Mouse (Mus musculus): ENCODE results near the gene Tgm4. TPM values are rescaled to one million over a fixed set of nuclear protein-coding genes. Genes with fewer than 3 reads are reported as not detected.

Tgm4 gene
- polyA plus RNA-seq (2012; rRNA removed) = 0.20 and 0.26 TPM in 2 replicates

DNA sequence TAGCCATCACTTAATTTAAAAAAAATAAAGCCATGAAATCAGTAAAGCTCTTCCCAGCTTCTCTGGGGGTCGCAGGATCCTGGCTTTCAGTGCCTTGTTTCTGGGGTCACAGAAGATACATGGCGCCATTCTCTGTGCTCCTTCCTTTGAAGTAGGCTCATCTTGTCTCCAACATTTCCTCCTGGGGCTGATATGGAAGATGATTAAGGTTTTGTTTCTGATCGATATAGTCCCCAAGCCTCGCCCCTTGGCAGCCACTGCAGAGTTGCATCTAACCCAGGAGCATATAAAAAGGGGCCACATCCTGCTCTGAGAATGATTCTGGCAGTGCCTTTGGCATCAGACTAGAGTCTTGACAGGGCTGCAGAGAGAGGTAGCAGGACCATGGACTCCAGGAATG lies at the start of gene Tgm4:
Tgm4 (plus strand) TSS at position 301 of the 400 bp plus-strand sequence.

DNA sequence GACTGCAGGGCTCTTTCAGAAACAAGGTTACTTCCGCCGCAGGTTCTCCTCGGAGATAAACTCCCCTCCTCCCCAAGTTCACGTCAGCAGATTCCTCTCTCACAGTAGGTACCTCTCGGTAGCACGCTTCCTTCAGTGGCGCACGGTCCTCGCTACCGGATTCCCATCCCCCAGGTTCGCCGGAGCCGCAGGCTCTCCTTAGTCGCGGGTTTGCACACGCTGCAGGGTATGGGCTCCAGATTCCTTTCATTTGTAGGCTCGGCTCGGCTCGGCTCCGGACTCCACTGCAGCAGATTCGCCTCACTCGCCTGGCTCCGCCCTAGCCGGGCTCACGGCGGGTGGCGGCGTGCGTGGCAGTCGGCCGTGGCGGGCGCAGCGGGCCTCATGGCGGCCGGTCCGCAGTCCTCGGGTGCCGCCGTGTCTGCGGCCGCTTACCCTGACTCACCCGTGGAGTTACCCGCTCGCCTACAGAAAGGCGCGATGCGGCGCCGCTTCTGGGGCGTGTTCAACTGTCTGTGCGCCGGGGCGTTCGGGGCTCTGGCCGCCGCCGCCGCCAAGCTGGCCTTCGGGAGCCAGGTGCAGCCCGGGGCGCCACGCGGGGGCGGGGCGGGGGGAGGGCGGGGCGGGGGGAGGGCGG lies 13.4 kb upstream of the Tgm4 start, which contains the start of gene Tmem42:
Tmem42 (plus strand) TSS at position 332 of the 637 bp plus-strand sequence.

DNA sequence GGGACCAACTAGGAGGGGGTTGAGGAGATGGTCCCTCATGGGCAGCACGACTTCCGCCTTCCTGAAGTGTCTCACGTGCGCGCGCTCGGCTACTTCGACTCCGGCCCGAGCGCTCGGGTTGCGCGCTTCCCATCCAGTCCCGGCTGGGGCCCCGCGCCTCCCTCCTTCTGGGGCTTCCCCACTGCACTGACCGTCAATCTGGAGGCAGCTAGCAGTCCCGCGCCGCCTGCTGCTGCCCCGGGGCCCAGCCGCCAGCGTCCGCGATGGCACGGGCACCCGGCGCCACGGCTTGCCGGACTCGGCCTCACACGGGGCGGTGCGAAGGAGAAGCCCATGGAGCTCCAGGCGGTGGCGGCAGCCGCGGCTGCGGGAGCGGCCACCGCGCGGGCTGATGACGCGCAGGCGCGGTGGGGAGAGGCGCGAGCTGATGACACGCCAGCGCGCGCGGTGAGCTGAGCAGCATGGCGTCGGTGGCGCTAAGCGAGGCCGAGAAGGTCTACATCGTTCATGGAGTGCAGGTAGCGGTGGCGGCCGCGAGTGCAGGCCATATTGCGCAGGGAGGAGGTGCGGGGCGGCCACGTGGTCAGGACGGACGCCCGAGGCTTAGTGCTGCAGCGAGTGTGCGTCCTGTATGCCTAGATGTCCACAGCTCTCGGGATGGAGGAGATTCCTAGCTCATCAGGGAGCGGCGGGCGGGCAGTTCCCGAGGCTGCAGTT lies 78.4 kb downstream of the Tgm4 start, which contains the start of the genes Zdhhc3 and Exosc7:
Zdhhc3 (minus strand) TSS at position 401 of the 717 bp plus-strand sequence.
Exosc7 (plus strand) TSS at position 411 of the 717 bp plus-strand sequence.

Other genes with a start within 250 kb of the Tgm4 start
- gene Tcaim, start 229.2 kb upstream of the Tgm4 start, polyA plus RNA-seq (2012; rRNA removed) = 2.9 and 5.4 TPM in 2 replicates
- gene Gm35549, start 190.7 kb upstream of the Tgm4 start, polyA plus RNA-seq (2012; rRNA removed) = not detected in 2 replicates
- 103 and 144 TPM in 2 replicates for gene Zfp445, start 168.7 kb upstream of the Tgm4 start, polyA plus RNA-seq (2012; rRNA removed)
- gene Zkscan7, start 149.0 kb upstream of the Tgm4 start, polyA plus RNA-seq (2012; rRNA removed) = 7.9 and 9.0 TPM in 2 replicates
- 21.0 and 22.5 TPM in 2 replicates for gene Zfp105, start 111.7 kb upstream of the Tgm4 start, polyA plus RNA-seq (2012; rRNA removed)
- gene 1110059G10Rik, start 83.7 kb upstream of the Tgm4 start, polyA plus RNA-seq (2012; rRNA removed) = 7.6 and 19.4 TPM in 2 replicates
- gene Kif15, start 83.7 kb upstream of the Tgm4 start, polyA plus RNA-seq (2012; rRNA removed) = 78.3 and 108 TPM in 2 replicates
- gene Tmem42, start 13.4 kb upstream of the Tgm4 start, polyA plus RNA-seq (2012; rRNA removed) = 8.0 and 12.5 TPM in 2 replicates
- 42.7 and 65.2 TPM in 2 replicates for gene Zdhhc3, start 78.5 kb downstream of the Tgm4 start, polyA plus RNA-seq (2012; rRNA removed)
- gene Exosc7, start 78.5 kb downstream of the Tgm4 start, polyA plus RNA-seq (2012; rRNA removed) = 113 and 177 TPM in 2 replicates
- 0.73 and 1.0 TPM in 2 replicates for gene Clec3b, start 116.2 kb downstream of the Tgm4 start, polyA plus RNA-seq (2012; rRNA removed)
- 0.31 and 1.2 TPM in 2 replicates for gene Cdcp1, start 181.3 kb downstream of the Tgm4 start, polyA plus RNA-seq (2012; rRNA removed)
- gene Tmem158, start 226.0 kb downstream of the Tgm4 start, polyA plus RNA-seq (2012; rRNA removed) = 8.2 and 8.9 TPM in 2 replicates